Mouse (Mus musculus) retina, postnatal 1 day (tissue): ENCODE results near the gene Xlr.
"Not testable (repeated sequence)": the region's sequence is repeated elsewhere in the genome, so short reads cannot be mapped to it uniquely, and the experiment has no call there.

ENCODE experiments used
- DNase-seq: peaks from one replicate; pipeline ENCODE4 v3.0.0-alpha.2; 2012

The Xlr gene

GRCm38 (mm10) chrX:53797519-53797918 is at the start of gene Xlr:
TSS of gene Xlr (minus strand) at chrX:53797706.
- not testable (repeated sequence) for DNase-seq

- DNase-seq, result peak; percentile 17
Measured at GRCm38 (mm10) chrX:53799074-53799473, 1.6 kb upstream of the Xlr start.

GRCm38 (mm10) chrX:53776276-53776675 is 21.2 kb downstream of the Xlr start, which contains the start of gene Zfp36l3:
TSS of gene Zfp36l3 (minus strand) at chrX:53776394.
- no peak for DNase-seq

- no peak for DNase-seq
Measured at GRCm38 (mm10) chrX:53757736-53758135, 39.8 kb downstream of the Xlr start, which contains the start of gene 1700013H16Rik. TSS of gene 1700013H16Rik (minus strand) at chrX:53757831.

GRCm38 (mm10) chrX:53752851-53753250 is 44.7 kb downstream of the Xlr start:
- no peak for DNase-seq

- DNase-seq, result no peak
Measured at GRCm38 (mm10) chrX:53728967-53729366, 68.5 kb downstream of the Xlr start.
